Mouse (Mus musculus) 3T3-L1 (cell line): ENCODE results near the gene Sulf2.

Source experiments
- DNase-seq: peaks from one replicate; pipeline ENCODE4 v3.0.0-alpha.2; 2015; ENCODE audit warnings: low read depth, low spot score

Sulf2 gene

DNA sequence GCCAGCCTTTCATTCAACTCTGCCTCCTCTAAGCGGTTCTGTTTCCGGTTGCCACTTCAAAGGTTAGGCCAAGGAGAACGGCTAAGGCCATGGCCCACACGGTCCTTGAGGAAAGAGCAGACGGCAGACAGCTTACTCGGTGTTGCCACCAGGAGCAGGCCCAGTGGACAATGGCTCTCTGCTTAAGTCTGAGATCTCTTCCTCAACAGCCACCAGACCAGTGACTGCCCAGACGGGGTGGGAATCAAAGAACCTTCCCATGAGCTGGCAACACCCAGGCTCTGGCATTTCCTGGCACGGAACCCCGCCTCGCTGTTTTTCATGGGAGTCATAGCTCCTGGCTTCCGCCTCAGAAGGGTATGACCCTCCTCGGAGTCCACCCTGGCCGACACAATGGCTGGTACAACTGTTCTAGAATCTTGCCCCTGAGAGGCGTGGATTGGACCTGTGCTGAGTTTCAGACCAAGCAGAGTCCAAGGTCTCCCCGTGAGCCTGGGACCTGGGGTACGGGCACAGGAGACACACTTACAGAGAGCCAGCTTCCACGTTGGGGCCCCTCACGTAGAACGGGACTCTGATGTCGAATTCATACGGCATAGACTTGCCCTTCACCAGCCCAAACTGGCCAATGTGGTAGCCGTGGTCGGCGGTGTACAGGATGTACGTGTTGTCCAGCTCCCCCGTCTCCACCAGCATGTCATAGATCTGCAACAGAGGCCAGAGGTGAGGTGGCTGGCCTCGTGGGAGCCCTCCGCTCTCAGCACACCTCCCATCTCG, 68.8 kb downstream of the Sulf2 start:
- no peak for DNase-seq

DNA sequence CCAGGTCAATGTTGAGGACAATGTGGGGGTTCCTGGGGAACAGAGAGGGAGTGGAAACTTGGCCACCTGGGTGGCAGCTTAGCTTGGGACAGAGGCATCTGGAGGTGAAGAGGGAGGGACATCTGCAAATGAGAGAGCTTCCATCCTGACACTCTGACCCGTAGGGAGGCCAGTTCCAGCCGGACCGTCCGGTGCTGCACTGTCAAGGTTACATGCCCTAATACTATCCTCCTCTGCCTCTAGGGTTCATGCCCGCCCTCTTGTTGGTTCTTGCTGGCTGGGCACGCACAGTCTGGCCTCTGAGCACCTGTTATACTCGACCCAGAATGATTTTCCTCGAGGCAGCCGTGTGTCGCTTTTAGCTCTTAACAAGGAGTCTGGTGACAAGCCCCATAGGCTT, 69.7 kb downstream of the Sulf2 start:
- no peak for DNase-seq

DNA sequence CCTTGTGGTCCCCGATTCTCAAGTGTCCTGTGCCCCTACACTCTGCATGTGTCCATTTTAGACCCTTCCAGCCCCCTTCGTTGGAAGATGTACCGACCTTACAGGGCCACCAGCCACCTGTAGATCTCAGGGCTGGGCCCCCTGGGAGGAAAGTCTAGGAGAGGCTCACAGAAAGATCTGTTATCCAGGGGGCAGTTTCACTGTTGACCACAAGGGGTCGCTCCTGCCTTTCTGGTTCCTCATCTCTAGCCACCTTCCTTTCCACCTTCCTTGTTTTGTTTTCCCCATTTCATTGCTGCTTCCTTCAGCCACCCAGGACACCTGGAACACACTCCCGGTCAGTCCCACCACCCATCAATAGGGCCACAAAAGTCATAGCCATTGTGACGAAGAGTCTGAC, 70.5 kb downstream of the Sulf2 start:
- peak; percentile 83 for DNase-seq

GRCm38 (mm10) chr2:166084111-166084510, 71.4 kb downstream of the Sulf2 start:
- peak; percentile 31 for DNase-seq

- DNase-seq, result no peak
These were observed 71.9 kb downstream of the Sulf2 start for GRCm38 (mm10) chr2:166083542-166084031.

DNA sequence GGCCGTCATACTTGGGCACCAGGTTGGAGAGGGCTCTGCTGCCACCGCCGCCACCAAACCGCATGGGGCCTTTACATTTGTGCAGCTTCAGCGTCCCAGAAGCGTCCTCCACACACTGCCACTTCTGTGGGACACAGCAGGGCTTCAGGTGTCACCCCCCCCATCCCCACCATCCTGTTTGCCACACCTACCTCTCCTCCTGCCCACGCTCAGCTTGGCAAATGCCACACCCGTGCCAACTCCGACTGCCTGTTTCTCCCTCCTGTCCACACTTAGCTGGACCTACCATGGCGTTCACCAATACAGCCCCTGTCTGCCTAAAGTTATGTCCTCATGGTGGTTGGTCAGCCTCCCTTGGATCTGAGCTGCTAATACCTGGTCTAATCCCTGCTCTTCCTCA, 72.8 kb downstream of the Sulf2 start:
- no peak for DNase-seq

DNA sequence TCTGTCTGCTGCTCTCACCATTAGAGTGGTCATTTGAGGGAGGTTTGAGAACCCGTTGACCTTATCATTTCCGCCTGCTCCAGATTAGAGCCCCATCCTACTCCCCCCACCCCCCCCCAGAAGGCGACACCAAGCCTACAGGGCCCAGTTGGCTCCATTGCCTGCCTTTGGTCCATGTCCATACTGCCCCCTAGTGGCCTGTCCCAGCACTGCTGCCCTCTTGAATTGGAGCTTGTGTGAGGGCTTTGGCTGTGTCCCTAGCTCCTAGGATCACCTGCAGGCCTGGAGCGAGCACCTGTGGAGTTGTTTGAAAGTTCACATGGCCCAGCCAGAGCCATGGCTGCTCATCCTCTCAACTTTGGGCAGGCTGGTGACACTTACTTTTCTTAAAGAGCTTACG, 73.3 kb downstream of the Sulf2 start:
- peak; percentile 79 for DNase-seq

DNA sequence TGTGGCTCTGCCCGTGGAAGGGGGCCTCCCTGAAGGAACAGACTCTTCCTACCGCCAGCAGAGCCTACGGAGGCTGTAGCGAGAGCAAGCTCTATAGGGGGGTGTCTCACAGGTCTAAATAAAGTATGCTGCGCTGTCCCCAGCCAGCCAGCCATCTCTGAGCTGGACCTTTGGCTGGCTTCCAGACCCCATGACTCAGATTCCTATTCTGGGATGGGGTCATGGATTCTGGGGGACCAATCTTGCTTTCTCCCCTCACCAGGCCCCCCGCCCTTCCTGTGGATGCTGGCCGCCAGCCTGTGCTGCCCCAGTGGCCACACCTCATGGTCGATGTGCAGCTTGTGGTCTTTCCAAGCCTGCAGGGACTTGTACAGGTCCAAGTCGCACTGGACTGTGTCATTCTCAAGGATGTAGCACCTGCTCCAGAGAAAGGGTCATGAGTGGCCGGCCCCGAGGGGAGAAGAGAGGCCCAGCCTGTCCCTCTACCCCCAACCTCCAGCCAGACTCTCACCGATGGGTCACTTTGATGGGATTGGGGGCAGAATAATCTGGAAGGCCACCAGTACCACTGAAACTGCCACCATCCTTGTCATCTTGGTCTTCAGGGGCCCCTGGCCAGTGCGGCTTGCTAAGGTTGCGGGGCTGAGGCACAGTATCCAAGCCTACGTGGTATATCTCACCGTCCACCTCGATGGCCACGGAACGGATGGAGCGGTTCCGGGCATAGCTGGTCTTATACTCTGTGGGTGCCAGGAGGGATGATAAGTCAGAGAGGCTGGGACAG, 74.3 kb downstream of the Sulf2 start:
- DNase-seq, result no peak

- peak; percentile 41 for DNase-seq
These were observed 75.2 kb downstream of the Sulf2 start for GRCm38 (mm10) chr2:166079961-166080885.

DNA sequence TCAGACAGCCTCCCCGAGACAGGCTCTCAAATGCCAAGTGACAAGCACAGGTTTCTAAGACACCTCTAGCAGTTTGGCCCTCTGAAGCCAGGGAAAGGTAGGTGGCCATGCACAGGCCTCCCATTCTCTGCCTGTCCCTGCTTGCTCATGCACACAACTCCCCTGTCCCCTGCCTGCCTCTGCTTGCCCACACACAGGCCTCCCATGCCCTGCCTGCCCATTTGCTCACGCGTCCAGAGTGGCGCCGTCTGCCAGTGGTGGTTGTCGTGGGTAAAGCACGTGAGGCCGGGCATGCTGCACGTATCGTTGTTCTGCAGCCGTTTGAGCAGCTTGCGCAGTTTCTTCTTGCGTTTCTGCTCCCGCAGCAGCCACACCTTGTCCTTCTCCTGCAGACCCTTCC, 76.2 kb downstream of the Sulf2 start:
- DNase-seq, result no peak

GRCm38 (mm10) chr2:166077371-166077770, 78.1 kb downstream of the Sulf2 start:
- DNase-seq, result no peak

DNA sequence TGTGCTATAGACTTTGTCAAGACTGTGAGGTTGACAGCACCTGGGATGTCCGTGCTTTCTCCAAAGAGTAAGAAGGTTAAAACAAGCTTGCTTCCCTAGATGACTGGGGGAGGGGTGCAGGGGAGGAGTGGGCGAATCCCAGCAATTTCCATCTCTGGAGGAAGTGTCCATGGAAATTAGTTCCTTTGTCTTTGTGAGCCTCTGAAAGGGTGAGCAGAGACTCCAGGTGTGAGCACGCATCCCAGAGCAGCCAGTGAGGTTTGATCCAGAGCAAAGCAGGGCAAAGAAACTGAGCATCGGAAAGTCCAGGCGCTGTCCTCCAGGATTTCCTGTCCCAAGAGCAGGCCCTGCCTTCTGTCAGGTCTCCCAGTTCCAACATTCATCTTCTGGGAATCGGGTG, 81.1 kb downstream of the Sulf2 start:
- no peak for DNase-seq

DNA sequence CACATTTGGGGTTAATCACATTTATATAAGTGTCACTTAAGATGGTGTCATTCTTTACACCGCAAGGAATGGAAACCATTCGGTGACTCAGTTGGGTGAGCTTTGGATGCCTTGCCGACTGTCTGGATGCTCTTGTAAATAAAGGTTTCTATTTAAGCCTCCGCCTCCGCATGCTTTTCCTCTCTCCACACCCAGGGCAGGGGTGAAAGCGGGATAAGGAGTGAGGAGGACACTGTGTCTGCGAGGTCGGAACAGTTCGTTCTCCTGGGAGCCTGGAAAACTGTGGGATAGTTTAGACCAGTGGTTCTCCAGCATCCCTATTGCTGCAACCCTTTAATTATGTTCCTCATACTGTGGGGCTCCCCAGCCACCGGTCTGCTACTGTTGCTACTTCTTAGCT, 82.4 kb downstream of the Sulf2 start:
- no peak for DNase-seq

GRCm38 (mm10) chr2:166071889-166072288, 83.6 kb downstream of the Sulf2 start:
- DNase-seq, result no peak

GRCm38 (mm10) chr2:166071481-166071880, 84.0 kb downstream of the Sulf2 start:
- DNase-seq, result no peak

DNA sequence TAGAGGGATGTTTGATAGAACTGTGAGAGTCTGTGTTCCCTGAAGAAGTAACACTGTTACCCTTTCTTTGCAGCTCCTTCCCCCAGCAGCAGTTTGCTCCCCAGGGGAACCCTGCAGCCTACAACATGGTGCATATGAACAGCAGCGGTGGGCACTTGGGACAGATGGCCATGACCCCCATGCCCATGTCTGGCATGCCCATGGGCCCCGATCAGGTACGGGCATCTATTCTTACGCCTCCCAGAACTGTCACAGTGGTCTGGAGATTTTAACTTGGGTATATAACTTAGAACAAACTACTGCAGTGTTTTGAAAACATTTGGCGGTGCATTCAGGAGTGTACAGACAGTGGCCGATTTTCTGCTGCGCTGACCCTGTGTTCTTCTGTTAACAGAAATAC, 85.7 kb downstream of the Sulf2 start:
- no peak for DNase-seq

DNA sequence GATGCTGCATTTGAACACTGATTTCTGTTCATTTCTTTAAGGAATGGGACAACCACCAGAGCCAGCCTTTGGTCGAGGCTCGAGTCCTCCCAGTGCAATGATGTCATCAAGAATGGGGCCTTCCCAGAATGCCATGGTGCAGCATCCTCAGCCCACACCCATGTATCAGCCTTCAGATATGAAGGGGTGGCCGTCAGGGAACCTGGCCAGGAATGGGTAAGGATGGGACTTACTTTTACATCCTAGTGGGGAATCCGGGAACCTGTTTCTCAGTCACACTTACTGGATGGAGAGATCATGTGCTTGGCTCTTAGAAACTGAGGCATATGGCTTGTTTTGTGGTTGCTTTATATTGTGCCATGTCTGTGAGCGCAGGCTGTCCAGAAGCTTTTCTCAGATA, 86.3 kb downstream of the Sulf2 start:
- no peak for DNase-seq

DNA sequence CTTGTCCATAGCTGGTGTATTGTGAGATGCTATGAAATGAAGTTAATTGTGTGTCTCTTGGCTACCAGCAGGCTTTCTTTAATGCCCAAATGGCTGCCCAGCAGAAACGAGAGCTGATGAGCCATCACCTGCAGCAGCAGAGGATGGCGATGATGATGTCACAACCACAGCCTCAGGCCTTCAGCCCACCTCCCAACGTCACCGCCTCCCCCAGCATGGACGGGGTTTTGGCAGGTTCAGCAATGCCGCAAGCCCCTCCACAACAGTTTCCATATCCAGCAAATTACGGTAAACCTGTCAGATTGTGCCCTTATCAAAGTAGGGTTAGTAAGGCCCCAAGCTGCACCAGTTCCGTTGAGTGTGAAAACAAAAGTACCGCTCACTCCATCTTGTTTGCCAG, 87.2 kb downstream of the Sulf2 start:
- DNase-seq, result no peak

- no peak for DNase-seq
These were observed 89.0 kb downstream of the Sulf2 start for GRCm38 (mm10) chr2:166066434-166066833.

- no peak for DNase-seq
These were observed 93.0 kb downstream of the Sulf2 start for GRCm38 (mm10) chr2:166062431-166062830.

DNA sequence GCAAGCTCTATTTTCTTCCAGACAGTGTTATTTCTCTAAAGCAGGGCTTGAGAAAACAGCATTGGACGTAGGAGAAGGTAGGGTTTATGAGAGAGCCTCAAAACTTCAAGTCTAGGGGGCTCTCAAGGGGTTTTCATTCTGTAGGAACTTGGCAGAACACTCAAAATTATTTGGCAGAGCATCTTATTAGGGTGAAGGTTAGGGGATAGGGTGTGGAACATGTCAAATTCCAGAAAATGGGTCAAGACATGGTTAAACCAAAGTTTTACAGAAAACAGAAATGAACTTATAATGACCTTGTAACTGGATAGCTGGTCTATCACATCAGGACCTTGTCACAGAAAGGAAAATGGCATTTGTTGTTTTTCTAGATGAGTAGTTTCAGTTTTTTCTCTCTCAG, 93.5 kb downstream of the Sulf2 start:
- no peak for DNase-seq
